Mouse (Mus musculus) effector memory CD4-positive, alpha-beta T cell, adult 5 months (primary cell): ENCODE measurements around the gene Vmn1r27. TPM values are rescaled to one million over a fixed set of nuclear protein-coding genes. Genes with fewer than 3 reads are reported as not detected.

Experiments
- polyA plus RNA-seq: library from polyadenylated mRNA; unstranded; fragments of 100-300 nt; shearing (Covaris generic); gene quantifications from one replicate; pipeline ENCODE4 v1.2.1, GENCODE M21; 2017

Vmn1r27 gene
- polyA plus RNA-seq = not detected

GRCm38 (mm10) chr6:58218721-58219120 lies at the start of gene Vmn1r27:
TSS of gene Vmn1r27 (minus strand) at chr6:58218821.

GRCm38 (mm10) chr6:58261737-58262136 lies 43.1 kb upstream of the Vmn1r27 start, which contains the start of gene Vmn1r28:
TSS of gene Vmn1r28 (plus strand) at chr6:58262037.

Other genes with a start within 250 kb of the Vmn1r27 start
- not detected for gene Vmn1r25, start 238.0 kb downstream of the Vmn1r27 start, polyA plus RNA-seq
- gene Vmn1r26, start 203.7 kb downstream of the Vmn1r27 start, polyA plus RNA-seq = not detected
- 0.05 TPM for gene Vmn1r28, start 43.2 kb upstream of the Vmn1r27 start, polyA plus RNA-seq
- not detected for gene Vmn1r29, start 82.7 kb upstream of the Vmn1r27 start, polyA plus RNA-seq
- gene Vmn1r30, start 224.6 kb upstream of the Vmn1r27 start, polyA plus RNA-seq = not detected